Mouse (Mus musculus) neural tube, embryonic 11.5 days (tissue): ENCODE results near the gene Itgb5. TPM values are rescaled to one million over a fixed set of nuclear protein-coding genes. Genes with fewer than 3 reads are reported as not detected.

Source experiments
- ATAC-seq: fragments of 200-750 bp; cut with Nextera tagmentation; 2 replicates; pipeline ENCODE4 v1.8.0; 2017; ENCODE audit warnings: moderate number of reproducible peaks, mild to moderate bottlenecking, moderate TSS enrichment, moderate library complexity; ENCODE audit not compliant: insufficient read depth, low FRiP score, low TSS enrichment
- DNase-seq: peaks from one replicate; pipeline ENCODE4 v3.0.0-alpha.2; 2015; ENCODE audit warnings: low spot score
- H3K27ac ChIP-seq: fragments of 300-500 bp; sonication (generic); 2 replicates; pipeline ENCODE4 v1.5.1; 2014; ENCODE audit warnings: low read depth, mild to moderate bottlenecking, low read length
- H3K27me3 ChIP-seq: fragments of 300-500 bp; sonication (generic); 2 replicates; pipeline ENCODE4 v1.6.1; 2014; ENCODE audit warnings: mild to moderate bottlenecking, low read length, mixed read lengths; ENCODE audit not compliant: control insufficient read depth, insufficient read depth
- H3K36me3 ChIP-seq: fragments of 300-500 bp; sonication (generic); 2 replicates; pipeline ENCODE4 v1.6.1; 2014; ENCODE audit warnings: mild to moderate bottlenecking, low read length, moderate library complexity, mixed read lengths; ENCODE audit not compliant: control insufficient read depth, insufficient read depth
- H3K4me1 ChIP-seq: fragments of 300-500 bp; sonication (generic); 2 replicates; pipeline ENCODE4 v1.6.1; 2014; ENCODE audit warnings: low read length, mixed read lengths; ENCODE audit not compliant: control insufficient read depth, insufficient read depth
- H3K4me2 ChIP-seq: fragments of 300-500 bp; sonication (generic); 2 replicates; pipeline ENCODE4 v1.6.1; 2014; ENCODE audit warnings: low read depth, mild to moderate bottlenecking, moderate library complexity
- H3K4me3 ChIP-seq: fragments of 300-500 bp; sonication (generic); 2 replicates; pipeline ENCODE4 v1.5.1; 2014; ENCODE audit warnings: low read depth, low read length
- H3K9ac ChIP-seq: fragments of 300-500 bp; sonication (generic); 2 replicates; pipeline ENCODE4 v1.6.1; 2014; ENCODE audit warnings: mild to moderate bottlenecking, low read length
- H3K9me3 ChIP-seq: fragments of 300-500 bp; sonication (generic); 2 replicates; pipeline ENCODE4 v1.6.1; 2016; ENCODE audit warnings: low read length; ENCODE audit not compliant: control insufficient read depth
- WGBS: fragments of 180-500 bp; shearing (Covaris S2); extraction: QIAGEN DNeasy Blood & Tissue Kit; methylation state at CpG from one replicate; pipeline ENCODE4 v1.1.7; 2014; 5-methylcytosine and 5-hydroxymethylcytosine counted together
- polyA plus RNA-seq: library from polyadenylated mRNA; unstranded; fragments of >200 nt; fragmentation: Nextera tagmentation; extraction: Ambion mirVana; gene quantifications from 2 replicates; pipeline ENCODE4 v1.2.1, GENCODE M21; 2014

Gene Itgb5
- polyA plus RNA-seq, 1 experiment from 2014 or later: 32.4 TPM

- Histone ChIP-seq H3K27me3 (no peaks in the 10 kb centered on the region), H3K4me1 (no peaks in the 10 kb centered on the region), H3K4me2 (no peak overlapping the region), H3K27ac (no peak overlapping the region), H3K9me3 (no peaks in the 10 kb centered on the region), H3K4me3 (no peak overlapping the region), H3K9ac (no peak overlapping the region), H3K36me3 (peaks cover 12% of the 10 kb centered on the region)
- WGBS: 82% methylated on average over 4 of the region's 4 CpGs
- ATAC-seq: no peak
- no peak for DNase-seq
Measured at GRCm38 (mm10) chr16:33953008-33953407, 123.5 kb downstream of the Itgb5 start.

GRCm38 (mm10) chr16:33954793-33955192, 125.3 kb downstream of the Itgb5 start:
- Histone ChIP-seq H3K9ac (no peak overlapping the region), H3K4me2 (no peak overlapping the region), H3K27ac (no peak overlapping the region), H3K36me3 (peaks cover 15% of the 10 kb centered on the region), H3K27me3 (no peaks in the 10 kb centered on the region), H3K9me3 (no peaks in the 10 kb centered on the region), H3K4me3 (no peak overlapping the region), H3K4me1 (no peaks in the 10 kb centered on the region)
- 90% methylated on average over 1 of the region's 1 CpGs for WGBS
- ATAC-seq: no peak
- DNase-seq: no peak

GRCm38 (mm10) chr16:33963509-33963908, 134.0 kb downstream of the Itgb5 start:
- WGBS: 94% methylated on average over 6 of the region's 6 CpGs

DNA sequence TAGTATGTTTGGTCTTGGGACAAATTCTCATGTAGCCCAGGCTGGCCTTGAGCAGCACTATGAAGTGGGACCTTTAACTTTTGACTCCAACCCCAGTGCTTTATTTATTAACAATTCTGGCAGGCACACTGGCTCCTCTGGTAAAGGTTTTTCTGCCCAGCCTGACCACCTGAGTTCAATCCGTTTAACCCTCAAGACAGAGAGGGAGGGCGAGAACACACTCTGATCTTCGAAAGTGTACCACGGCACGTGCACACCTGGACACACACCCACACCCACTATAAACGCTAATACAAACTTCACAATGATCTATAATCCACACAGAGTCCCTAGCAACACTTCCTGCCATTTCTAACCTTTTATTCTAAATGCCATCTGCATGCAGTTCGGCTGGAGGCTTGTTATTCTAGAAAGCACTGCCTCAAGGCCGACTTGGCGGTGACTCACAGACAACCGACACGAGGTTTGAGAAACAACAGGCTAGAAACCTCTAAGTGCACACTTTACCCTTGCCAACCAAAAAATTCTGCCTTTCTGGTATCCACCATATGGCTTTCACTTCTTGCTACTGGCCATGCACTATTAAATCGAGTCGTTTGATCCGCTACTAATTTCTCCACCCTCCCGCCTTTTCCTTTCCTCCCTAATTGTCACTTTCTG, 136.5 kb downstream of the Itgb5 start:
- H3K4me3 ChIP-seq: peak overlapping the region; percentile 64
- peak overlapping the region; percentile 70 for H3K9ac ChIP-seq
- no peak overlapping the region for H3K27ac ChIP-seq
- no peak for ATAC-seq
- H3K36me3 ChIP-seq: peaks cover 7% of the 10 kb centered on the region
- H3K4me2 ChIP-seq: peak overlapping the region; percentile 67
- 19% methylated on average over 15 of the region's 15 CpGs for WGBS
- peaks cover 4% of the 10 kb centered on the region; the same call in 1 of the 2 replicates for H3K4me1 ChIP-seq
- no peaks in the 10 kb centered on the region for H3K9me3 ChIP-seq
- H3K27me3 ChIP-seq: no peaks in the 10 kb centered on the region
- no peak for DNase-seq

More at GRCm38 (mm10) chr16:33963509-33963908, 134.0 kb downstream of the Itgb5 start:
- Histone ChIP-seq H3K36me3 (peaks cover 12% of the 10 kb centered on the region), H3K4me2 (no peak overlapping the region), H3K9ac (no peak overlapping the region), H3K9me3 (no peaks in the 10 kb centered on the region), H3K4me1 (peaks cover 4% of the 10 kb centered on the region; the same call in 1 of the 2 replicates), H3K27me3 (no peaks in the 10 kb centered on the region), H3K4me3 (no peak overlapping the region), H3K27ac (no peak overlapping the region)
- ATAC-seq (no peak), DNase-seq (no peak)

DNA sequence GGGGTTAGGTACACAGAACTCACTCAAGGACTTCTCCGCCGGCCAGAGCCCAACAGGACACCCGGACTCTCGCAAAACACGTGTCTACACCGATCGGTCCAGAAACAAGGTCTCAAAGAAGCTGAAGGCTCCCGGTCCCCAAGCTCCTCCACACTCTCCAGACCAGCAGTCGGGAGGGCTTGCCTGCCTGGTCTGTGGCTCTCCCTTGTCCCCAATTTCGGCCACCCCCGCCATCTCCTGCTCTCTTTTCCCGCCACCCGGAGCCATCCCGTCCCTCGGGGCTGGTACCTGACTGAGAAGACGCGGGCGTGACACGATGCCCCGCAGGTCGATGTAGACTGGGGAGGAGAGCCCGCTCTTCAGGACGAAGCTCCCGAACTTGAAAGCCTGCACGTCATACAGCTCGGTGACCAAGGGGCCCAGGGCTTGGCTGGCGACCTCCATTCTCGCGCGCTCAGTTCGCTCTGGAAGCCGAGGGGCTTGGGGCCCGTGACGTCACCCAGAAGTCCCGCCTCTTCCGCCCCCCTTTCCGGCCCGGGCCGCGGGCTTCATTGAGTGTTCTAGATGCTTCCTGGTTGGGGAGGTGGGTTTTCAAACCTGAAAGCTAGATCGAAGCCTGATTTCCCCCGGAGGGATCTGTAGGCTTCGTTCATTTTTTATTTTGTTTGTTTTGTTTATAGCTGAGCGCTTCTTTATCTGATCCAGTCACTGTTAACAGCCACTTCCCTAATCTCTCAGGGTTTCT, 137.2 kb downstream of the Itgb5 start, which contains the start of gene Umps:
TSS of gene Umps (minus strand) at position 501 of the 745 bp plus-strand sequence.
- Histone ChIP-seq H3K4me1 (peaks cover 4% of the 10 kb centered on the region; the same call in 1 of the 2 replicates), H3K9me3 (no peaks in the 10 kb centered on the region), H3K4me2 (peak within 1 kb of the TSS; percentile 67), H3K27ac (no peak within 1 kb of the TSS), H3K36me3 (peaks cover 1% of the 10 kb centered on the region), H3K4me3 (peak within 1 kb of the TSS; percentile 64), H3K9ac (peak within 1 kb of the TSS; percentile 70), H3K27me3 (no peaks in the 10 kb centered on the region)
- ATAC-seq (peak; percentile 90), DNase-seq (peak; percentile 93)
- WGBS: 2% methylated on average over 44 of the region's 44 CpGs

DNA sequence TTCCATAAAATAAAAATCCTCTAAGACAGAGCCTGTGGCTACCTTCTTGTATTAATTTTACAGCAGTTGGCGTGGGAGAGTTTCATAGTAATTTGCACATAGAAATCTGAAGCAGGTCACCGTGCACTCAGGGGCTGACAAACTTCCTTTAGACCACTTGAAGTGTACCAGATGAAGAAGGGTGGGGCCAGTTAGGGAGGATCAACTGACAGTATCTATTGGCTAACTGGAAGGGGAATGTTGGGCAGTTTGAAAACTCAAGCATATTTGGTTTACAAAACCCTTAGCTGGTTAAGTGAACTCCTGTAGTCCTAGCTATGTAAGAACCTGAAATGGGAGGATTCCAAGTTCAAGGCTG, 137.8 kb downstream of the Itgb5 start:
- Histone ChIP-seq H3K27ac (no peak overlapping the region), H3K9me3 (no peaks in the 10 kb centered on the region), H3K9ac (peak overlapping the region; percentile 70), H3K4me3 (peak overlapping the region; percentile 64), H3K27me3 (no peaks in the 10 kb centered on the region), H3K4me1 (peaks cover 4% of the 10 kb centered on the region; the same call in 1 of the 2 replicates), H3K36me3 (no peaks in the 10 kb centered on the region; the same call in 1 of the 2 replicates), H3K4me2 (peak overlapping the region; percentile 67)
- ATAC-seq: no peak
- 70% methylated on average over 2 of the region's 2 CpGs for WGBS
- no peak for DNase-seq

DNA sequence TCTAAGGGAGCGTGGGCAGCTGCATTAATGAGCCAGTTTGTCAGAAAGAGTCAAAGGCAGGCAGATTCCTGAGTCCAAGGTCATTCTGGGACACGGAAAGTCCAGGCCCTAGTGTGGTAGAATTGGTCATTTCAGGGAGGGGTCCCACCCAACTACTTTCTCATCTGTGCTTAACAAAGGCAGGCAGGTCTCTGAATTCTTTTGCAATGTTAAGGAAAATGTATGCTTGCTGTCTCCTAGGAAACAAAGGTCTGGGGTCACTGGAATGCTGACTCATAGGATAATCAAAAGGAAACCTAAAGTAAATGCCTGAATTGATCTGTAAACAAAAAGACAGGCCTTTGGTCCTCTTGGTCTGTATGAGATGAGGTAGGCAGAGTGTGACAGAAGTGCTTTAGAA, 150.4 kb downstream of the Itgb5 start:
- no peak overlapping the region for H3K4me2 ChIP-seq
- H3K9ac ChIP-seq: no peak overlapping the region
- H3K27me3 ChIP-seq: no peaks in the 10 kb centered on the region
- DNase-seq: no peak
- 53% methylated on average over 2 of the region's 2 CpGs for WGBS
- no peaks in the 10 kb centered on the region for H3K9me3 ChIP-seq
- H3K36me3 ChIP-seq: no peaks in the 10 kb centered on the region
- H3K4me1 ChIP-seq: no peaks in the 10 kb centered on the region
- H3K27ac ChIP-seq: no peak overlapping the region
- no peak for ATAC-seq
- H3K4me3 ChIP-seq: no peak overlapping the region

- no peak overlapping the region for H3K4me2 ChIP-seq
Measured at GRCm38 (mm10) chr16:33983712-33984111, 154.2 kb downstream of the Itgb5 start.

More at GRCm38 (mm10) chr16:33983712-33984111, 154.2 kb downstream of the Itgb5 start:
- ATAC-seq (no peak), DNase-seq (no peak)
- 97% methylated on average over 6 of the region's 6 CpGs for WGBS
- Histone ChIP-seq H3K9me3 (no peaks in the 10 kb centered on the region), H3K4me3 (no peak overlapping the region), H3K27me3 (no peaks in the 10 kb centered on the region), H3K36me3 (no peaks in the 10 kb centered on the region), H3K9ac (no peak overlapping the region), H3K4me1 (no peaks in the 10 kb centered on the region), H3K27ac (no peak overlapping the region)
